Mouse (Mus musculus) liver, adult 2 months (tissue): ENCODE measurements around the gene Negr1. TPM values are rescaled to one million over a fixed set of nuclear protein-coding genes. Genes with fewer than 3 reads are reported as not detected.

Experiments used
- DNase-seq: peaks from one replicate; pipeline ENCODE4 v3.0.0-alpha.2; 2011; ENCODE audit warnings: low read depth, low spot score; ENCODE audit errors: extremely low read depth
- H3K27ac ChIP-seq: fragments of 200-500 bp; replicated peaks from 2 replicates; pipeline ENCODE4 v1.5.1; 2012; ENCODE audit warnings: low read depth, mild to moderate bottlenecking, control low read depth, inconsistent platforms, low read length; ENCODE audit not compliant: insufficient read depth
- H3K27me3 ChIP-seq: fragments of 200-500 bp; 2 replicates; pipeline ENCODE4 v1.6.1; 2012; ENCODE audit warnings: mild to moderate bottlenecking, moderate library complexity, low read length, inconsistent platforms; ENCODE audit not compliant: control insufficient read depth, insufficient read depth
- H3K36me3 ChIP-seq: fragments of 200-500 bp; 2 replicates; pipeline ENCODE4 v1.6.1; 2012; ENCODE audit warnings: low read length, inconsistent platforms; ENCODE audit not compliant: control insufficient read depth, insufficient read depth
- H3K4me1 ChIP-seq: fragments of 200-500 bp; 2 replicates; pipeline ENCODE4 v1.6.1; 2011; ENCODE audit warnings: low read length; ENCODE audit not compliant: control insufficient read depth, insufficient read depth
- H3K4me3 ChIP-seq: fragments of 200-500 bp; 2 replicates; pipeline ENCODE4 v1.5.1; 2011; ENCODE audit warnings: low read depth, mild to moderate bottlenecking, control low read depth, low read length, moderate library complexity; ENCODE audit not compliant: insufficient read depth
- H3K79me2 ChIP-seq: fragments of 200-500 bp; 2 replicates; pipeline ENCODE4 v1.6.1; 2012; ENCODE audit warnings: inconsistent platforms, mild to moderate bottlenecking, low read length, moderate library complexity; ENCODE audit not compliant: control insufficient read depth, insufficient read depth
- H3K9ac ChIP-seq: fragments of 200-500 bp; 2 replicates; pipeline ENCODE4 v1.6.1; 2012; ENCODE audit warnings: low read depth, mild to moderate bottlenecking, control low read depth, inconsistent platforms, low read length
- CTCF ChIP-seq: fragments of 200-500 bp; IDR thresholded peaks from 2 replicates; pipeline ENCODE4 v1.5.1; 2011; ENCODE audit warnings: low read depth, low read length, control low read depth
- POLR2A ChIP-seq: fragments of 200-500 bp; IDR thresholded peaks from 2 replicates; pipeline ENCODE4 v1.6.1; 2011; ENCODE audit warnings: low read length, control low read depth; ENCODE audit not compliant: insufficient read depth; ENCODE audit errors: extremely low read depth
- WGBS: fragments of 180-500 bp; shearing (Covaris S2); methylation state at CpG from one replicate; pipeline ENCODE4 v1.1.7; 2018; 5-methylcytosine and 5-hydroxymethylcytosine counted together
- polyA plus RNA-seq: library from polyadenylated mRNA; depleted of rRNA; stranded (reverse); fragments of >200 nt; gene quantifications from 2 replicates; pipeline ENCODE4 v1.2.3, GENCODE M21; 2012
- total RNA-seq: library from RNA; depleted of rRNA; stranded (reverse); fragments of >200 nt; gene quantifications from 2 replicates; pipeline ENCODE4 v1.2.3, GENCODE M21; 2014

Gene Negr1
- total and polyA plus RNA-seq, 2 experiments = 0.09 TPM; not detected in 1

DNA sequence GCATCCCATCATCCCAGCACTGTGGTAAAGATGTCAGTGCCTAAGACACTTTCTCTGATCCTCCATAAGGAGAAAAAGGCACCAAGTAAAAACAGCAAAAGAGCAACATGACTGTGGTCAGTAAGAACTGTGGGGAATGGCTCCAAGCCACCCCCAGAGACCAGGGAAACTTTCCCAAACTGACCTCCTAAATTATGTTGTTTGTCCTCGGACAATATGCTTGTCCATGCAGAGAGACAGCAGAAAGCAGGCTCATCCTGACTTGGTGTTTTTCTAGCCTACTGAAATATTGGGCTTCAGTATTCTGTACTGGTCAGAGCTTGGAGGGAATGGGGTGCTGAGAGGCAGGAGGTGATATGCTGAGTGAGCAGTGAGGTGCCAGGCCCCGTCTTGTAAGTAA is 647.8 kb downstream of the Negr1 start:
- no peaks in the 10 kb centered on the region for H3K4me1 ChIP-seq
- H3K4me3 ChIP-seq = no peak overlapping the region
- no peak overlapping the region for H3K9ac ChIP-seq
- H3K36me3 ChIP-seq = no peaks in the 10 kb centered on the region
- no peak for TF ChIP-seq CTCF
- TF ChIP-seq POLR2A = no peak
- no peaks in the 10 kb centered on the region for H3K79me2 ChIP-seq
- DNase-seq = no peak
- no peaks in the 10 kb centered on the region for H3K27me3 ChIP-seq
- H3K27ac ChIP-seq = no peak overlapping the region
- 79% methylated on average over 2 of the region's 2 CpGs for WGBS

DNA sequence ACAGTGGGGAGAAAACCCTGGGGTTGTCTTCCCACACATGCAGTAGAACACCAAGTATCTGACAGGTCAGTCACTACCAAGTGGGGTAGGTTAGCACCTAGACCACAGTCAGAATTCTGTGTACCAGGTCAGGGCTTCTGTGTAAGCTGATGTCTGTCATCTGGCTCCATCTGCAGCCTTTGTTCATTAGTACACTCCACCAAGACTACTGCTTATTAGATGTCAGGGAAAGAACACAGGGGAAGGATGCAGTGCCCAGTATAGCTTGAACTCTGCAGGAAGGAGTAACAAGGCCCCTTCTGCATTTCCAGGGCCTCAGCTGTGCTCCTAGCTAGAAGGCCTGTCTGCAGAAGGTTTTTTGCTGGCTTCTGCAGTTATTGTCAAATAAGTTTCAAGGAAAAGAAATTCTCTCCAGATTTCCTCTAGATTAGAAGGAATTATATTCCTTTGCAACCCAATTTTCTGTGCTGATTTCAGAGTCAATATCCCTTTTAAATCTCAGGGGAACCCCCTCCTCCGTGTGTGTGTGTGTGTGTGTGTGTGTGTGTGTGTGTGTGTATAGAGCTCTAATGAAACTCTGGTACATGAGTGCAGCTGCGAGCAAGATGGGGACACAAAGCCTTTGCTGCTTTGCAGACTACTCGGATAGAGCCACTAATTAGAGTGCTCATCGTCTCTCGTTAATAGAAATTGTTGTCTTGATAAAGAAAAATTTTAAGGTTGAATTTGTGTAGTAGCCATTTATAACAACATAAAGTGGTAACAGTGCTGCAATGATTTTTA is 654.5 kb downstream of the Negr1 start:
- TF ChIP-seq CTCF = no peak
- no peak for TF ChIP-seq POLR2A
- 67% methylated on average over 5 of the region's 5 CpGs for WGBS
- H3K9ac ChIP-seq = no peak overlapping the region
- H3K27me3 ChIP-seq = no peaks in the 10 kb centered on the region
- no peak overlapping the region for H3K4me3 ChIP-seq
- H3K79me2 ChIP-seq = no peaks in the 10 kb centered on the region
- no peak for DNase-seq
- H3K4me1 ChIP-seq = no peaks in the 10 kb centered on the region
- H3K27ac ChIP-seq = no peak overlapping the region
- no peaks in the 10 kb centered on the region for H3K36me3 ChIP-seq

DNA sequence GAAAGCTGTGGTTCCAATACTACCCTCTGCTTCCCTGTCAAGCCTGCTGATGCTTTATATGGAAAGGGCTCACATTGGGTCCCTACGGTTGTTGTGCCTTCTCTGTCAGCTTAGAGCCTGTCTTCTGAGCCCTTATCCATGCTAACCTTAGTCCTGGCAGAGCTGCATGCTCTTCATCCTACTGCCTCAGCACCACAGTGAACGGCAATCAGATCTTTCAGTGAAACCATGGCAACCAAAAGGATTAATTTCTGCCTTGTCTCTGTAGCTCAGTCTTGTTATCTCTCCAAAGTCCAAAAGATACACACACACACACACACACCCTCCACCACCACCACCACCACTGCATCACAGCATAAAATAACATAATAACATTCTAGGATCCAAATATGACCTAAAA is 656.2 kb downstream of the Negr1 start:
- Histone ChIP-seq H3K4me1 (no peaks in the 10 kb centered on the region), H3K36me3 (no peaks in the 10 kb centered on the region), H3K4me3 (no peak overlapping the region), H3K9ac (no peak overlapping the region), H3K79me2 (no peaks in the 10 kb centered on the region), H3K27ac (no peak overlapping the region), H3K27me3 (no peaks in the 10 kb centered on the region)
- 60% methylated on average over 2 of the region's 2 CpGs for WGBS
- no peak for DNase-seq
- TF ChIP-seq CTCF (no peak), POLR2A (no peak)

DNA sequence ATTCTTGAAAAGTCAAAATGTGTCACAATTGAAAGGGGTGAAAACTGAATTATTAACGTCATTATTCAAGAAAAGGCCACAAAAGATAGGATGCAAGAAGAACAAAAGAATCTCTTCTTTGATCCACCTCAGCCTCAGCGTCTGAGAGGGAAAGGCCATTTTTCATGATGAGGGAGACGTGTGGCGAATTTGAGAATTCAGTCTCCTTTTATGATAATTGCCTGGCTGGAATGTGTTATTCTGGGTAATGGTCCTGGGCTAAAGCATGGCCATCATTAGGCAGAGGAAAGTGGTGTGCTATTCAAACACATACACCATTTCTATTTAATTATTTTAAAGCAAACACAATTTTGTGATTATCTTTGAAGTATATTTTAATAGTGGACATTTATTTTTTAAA is 663.3 kb downstream of the Negr1 start:
- WGBS = 75% methylated on average over 4 of the region's 4 CpGs
- no peak for DNase-seq
- Histone ChIP-seq H3K79me2 (no peaks in the 10 kb centered on the region), H3K4me3 (no peak overlapping the region), H3K9ac (no peak overlapping the region), H3K27me3 (no peaks in the 10 kb centered on the region), H3K36me3 (no peaks in the 10 kb centered on the region), H3K27ac (no peak overlapping the region), H3K4me1 (no peaks in the 10 kb centered on the region)
- TF ChIP-seq POLR2A (no peak), CTCF (no peak)

DNA sequence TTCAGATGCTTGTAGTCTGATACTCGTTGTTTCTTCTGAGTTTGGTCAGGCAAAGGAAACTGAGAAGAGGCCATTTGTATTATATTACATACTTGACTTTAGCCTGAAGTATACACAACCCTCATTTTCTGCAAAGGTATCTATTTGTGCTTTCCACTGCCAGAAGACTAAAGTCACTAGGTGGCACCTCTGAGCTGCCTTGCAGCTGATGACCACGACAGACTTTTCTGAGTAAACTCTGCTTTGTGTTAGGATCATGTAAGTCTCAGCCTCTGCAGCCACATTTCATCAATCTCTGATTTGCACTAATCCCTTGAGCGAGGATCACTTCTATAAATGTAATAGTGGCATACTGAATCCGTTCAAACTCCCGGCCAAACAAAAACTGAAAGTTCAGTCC is 671.1 kb downstream of the Negr1 start:
- Histone ChIP-seq H3K36me3 (no peaks in the 10 kb centered on the region), H3K27me3 (no peaks in the 10 kb centered on the region), H3K4me3 (no peak overlapping the region), H3K4me1 (no peaks in the 10 kb centered on the region), H3K27ac (no peak overlapping the region), H3K9ac (no peak overlapping the region), H3K79me2 (no peaks in the 10 kb centered on the region)
- WGBS = 23% methylated on average over 5 of the region's 5 CpGs
- DNase-seq = peak; percentile 22
- TF ChIP-seq POLR2A (no peak), CTCF (peak; percentile 28; the same call in 1 of the 2 replicates)

DNA sequence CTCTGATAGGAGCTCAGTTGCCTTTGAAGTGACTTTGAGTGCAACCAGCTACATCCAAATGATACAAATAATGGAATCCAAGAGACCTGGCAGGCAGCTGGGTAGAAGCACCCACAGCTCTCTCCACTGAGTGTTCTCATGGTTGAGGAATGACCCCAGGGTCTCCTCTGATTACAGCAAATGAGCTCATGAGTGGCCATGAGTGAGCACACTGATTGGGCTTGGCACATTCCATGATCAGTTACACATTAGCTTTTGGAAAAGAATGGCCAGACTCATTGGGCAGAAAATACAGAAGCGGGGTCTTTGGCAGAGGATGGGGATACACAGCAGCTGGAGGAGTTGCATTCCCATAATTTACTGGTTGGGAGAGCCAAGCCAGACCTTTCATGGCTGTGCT is 678.6 kb downstream of the Negr1 start:
- no peak for DNase-seq
- H3K4me1 ChIP-seq = no peaks in the 10 kb centered on the region
- no peak for TF ChIP-seq CTCF
- no peak for TF ChIP-seq POLR2A
- H3K36me3 ChIP-seq = no peaks in the 10 kb centered on the region
- WGBS = 84% methylated on average over 1 of the region's 1 CpGs
- no peaks in the 10 kb centered on the region for H3K27me3 ChIP-seq
- no peaks in the 10 kb centered on the region for H3K79me2 ChIP-seq
- no peak overlapping the region for H3K27ac ChIP-seq
- H3K9ac ChIP-seq = no peak overlapping the region
- no peak overlapping the region for H3K4me3 ChIP-seq
